Mouse (Mus musculus) stomach, postnatal 0 days (tissue): ENCODE measurements around the gene Iffo2. TPM values are rescaled to one million over a fixed set of nuclear protein-coding genes. Genes with fewer than 3 reads are reported as not detected.

Source experiments
- ATAC-seq: fragments of 200-750 bp; cut with Nextera tagmentation; 2 replicates; pipeline ENCODE4 v1.8.0; 2017; ENCODE audit not compliant: low FRiP score, low TSS enrichment
- DNase-seq: peaks from one replicate; pipeline ENCODE4 v3.0.0-alpha.2; 2016; ENCODE audit warnings: low spot score
- H3K27ac ChIP-seq: fragments of 300-500 bp; sonication (generic); replicated peaks from 2 replicates; pipeline ENCODE4 v1.5.1; 2014; ENCODE audit warnings: mild to moderate bottlenecking, control low read depth
- H3K27me3 ChIP-seq: fragments of 300-500 bp; sonication (generic); 2 replicates; pipeline ENCODE4 v1.6.1; 2014; ENCODE audit warnings: low read length; ENCODE audit not compliant: control insufficient read depth, insufficient read depth
- H3K36me3 ChIP-seq: fragments of 300-500 bp; sonication (generic); 2 replicates; pipeline ENCODE4 v1.6.1; 2014; ENCODE audit warnings: low read length, mixed read lengths; ENCODE audit not compliant: control insufficient read depth, insufficient read depth
- H3K4me1 ChIP-seq: fragments of 300-500 bp; sonication (generic); replicated peaks from 2 replicates; pipeline ENCODE4 v1.6.1; 2014; ENCODE audit warnings: antibody characterized with exemption; ENCODE audit not compliant: control insufficient read depth, insufficient read depth
- H3K4me2 ChIP-seq: fragments of 300-500 bp; sonication (generic); replicated peaks from 2 replicates; pipeline ENCODE4 v1.6.1; 2014; ENCODE audit warnings: low read depth, mild to moderate bottlenecking, control low read depth, moderate library complexity
- H3K4me3 ChIP-seq: fragments of 300-500 bp; sonication (generic); 2 replicates; pipeline ENCODE4 v1.5.1; 2014; ENCODE audit warnings: low read depth, low read length, control low read depth
- H3K9ac ChIP-seq: fragments of 300-500 bp; sonication (generic); 2 replicates; pipeline ENCODE4 v1.6.1; 2014; ENCODE audit warnings: mild to moderate bottlenecking, low read length, control low read depth, mixed read lengths
- H3K9me3 ChIP-seq: fragments of 300-500 bp; sonication (generic); 2 replicates; pipeline ENCODE4 v1.6.1; 2016; ENCODE audit warnings: low read length; ENCODE audit not compliant: control insufficient read depth
- CTCF ChIP-seq: IDR thresholded peaks from 2 replicates; pipeline ENCODE4 v1.5.1; 2016; ENCODE audit warnings: antibody characterized with exemption, low read depth, mild to moderate bottlenecking, moderate library complexity
- EP300 ChIP-seq: optimal IDR thresholded peaks from 2 replicates; pipeline ENCODE3; 2016; ENCODE audit warnings: antibody characterized with exemption
- WGBS: fragments of 180-500 bp; shearing (Covaris S2); extraction: QIAGEN DNeasy Blood & Tissue Kit; methylation state at CpG from one replicate; pipeline ENCODE4 v1.1.7; 2014; 5-methylcytosine and 5-hydroxymethylcytosine counted together
- polyA plus RNA-seq: library from polyadenylated mRNA; unstranded; fragments of >200 nt; fragmentation: Nextera tagmentation; extraction: Ambion mirVana; gene quantifications from 2 replicates; pipeline ENCODE4 v1.2.1, GENCODE M21; 2015

Gene Iffo2
- polyA plus RNA-seq, 1 experiment from 2014 or later: 4.0 TPM

GRCm38 (mm10) chr4:139592895-139593294 lies 62.5 kb downstream of the Iffo2 start:
- DNase-seq (no peak), ATAC-seq (no peak)
- H3K4me3 ChIP-seq: no peak overlapping the region
- H3K4me1 ChIP-seq: peaks cover 9% of the 10 kb centered on the region
- H3K9me3 ChIP-seq: no peaks in the 10 kb centered on the region
- no peaks in the 10 kb centered on the region for H3K27me3 ChIP-seq
- H3K27ac ChIP-seq: no peak overlapping the region
- no peaks in the 10 kb centered on the region for H3K36me3 ChIP-seq
- H3K9ac ChIP-seq: no peak overlapping the region
- H3K4me2 ChIP-seq: no peak overlapping the region
- 73% methylated on average over 7 of the region's 7 CpGs for WGBS
- no peak for TF ChIP-seq CTCF
- TF ChIP-seq EP300: no peak

DNA sequence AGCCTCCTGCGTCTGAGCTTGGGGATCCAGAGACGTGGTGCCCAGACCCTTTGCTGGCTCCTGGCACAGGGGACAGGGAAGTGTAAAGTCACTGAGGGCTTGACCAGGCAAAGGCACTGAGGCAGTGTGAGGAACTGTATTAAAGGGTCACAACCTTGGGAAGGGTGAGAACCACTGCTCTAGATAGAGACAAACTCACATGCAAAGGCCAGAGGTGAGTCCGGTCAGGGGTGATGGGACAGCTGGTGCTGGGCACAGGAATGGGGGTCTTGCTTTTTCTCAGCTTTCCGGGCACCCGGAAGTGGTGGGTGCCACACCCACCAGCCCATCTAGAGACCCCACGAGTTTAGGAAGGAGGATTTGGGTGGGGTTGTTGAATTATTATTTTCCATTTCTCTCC lies 63.0 kb downstream of the Iffo2 start:
- ATAC-seq (no peak), DNase-seq (no peak)
- 68% methylated on average over 6 of the region's 6 CpGs for WGBS
- Histone ChIP-seq H3K27ac (no peak overlapping the region), H3K4me3 (no peak overlapping the region), H3K9me3 (no peaks in the 10 kb centered on the region), H3K27me3 (no peaks in the 10 kb centered on the region), H3K9ac (no peak overlapping the region), H3K36me3 (no peaks in the 10 kb centered on the region), H3K4me2 (no peak overlapping the region), H3K4me1 (peaks cover 14% of the 10 kb centered on the region)
- TF ChIP-seq CTCF (no peak), EP300 (no peak)

- Histone ChIP-seq H3K27me3 (no peaks in the 10 kb centered on the region), H3K4me3 (no peak overlapping the region), H3K9me3 (no peaks in the 10 kb centered on the region), H3K9ac (no peak overlapping the region), H3K4me1 (peaks cover 16% of the 10 kb centered on the region), H3K27ac (no peak overlapping the region), H3K4me2 (no peak overlapping the region), H3K36me3 (no peaks in the 10 kb centered on the region)
- TF ChIP-seq CTCF: peak; percentile 64
- no peak for TF ChIP-seq EP300
- WGBS: 58% methylated on average over 3 of the region's 3 CpGs
- DNase-seq (no peak), ATAC-seq (no peak)
Observed at GRCm38 (mm10) chr4:139594062-139594461, 63.7 kb downstream of the Iffo2 start.

DNA sequence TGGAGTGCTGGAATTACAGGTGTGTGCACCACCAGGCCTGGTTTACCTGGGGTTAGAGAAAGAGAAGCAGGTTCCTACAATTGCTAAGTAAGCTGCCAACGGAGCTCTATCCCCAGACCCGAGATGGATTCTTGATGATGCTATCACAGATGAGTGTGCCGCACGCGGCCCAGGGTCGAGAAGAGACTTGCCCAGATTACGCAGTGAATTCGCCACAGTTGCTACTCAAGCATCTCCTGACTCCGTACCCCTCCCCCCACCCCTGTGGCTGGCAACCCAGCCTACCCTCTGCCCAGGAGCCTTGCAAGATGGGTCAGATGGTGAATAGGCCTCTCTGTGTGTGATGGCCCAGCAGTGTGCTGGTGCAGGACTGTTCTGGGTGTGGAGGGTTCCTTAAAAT lies 66.4 kb downstream of the Iffo2 start:
- no peak for DNase-seq
- Histone ChIP-seq H3K36me3 (no peaks in the 10 kb centered on the region), H3K9me3 (no peaks in the 10 kb centered on the region), H3K4me1 (peaks cover 22% of the 10 kb centered on the region), H3K4me3 (no peak overlapping the region), H3K9ac (no peak overlapping the region), H3K27me3 (no peaks in the 10 kb centered on the region), H3K27ac (no peak overlapping the region), H3K4me2 (no peak overlapping the region)
- ATAC-seq: no peak
- no peak for TF ChIP-seq CTCF
- 54% methylated on average over 9 of the region's 9 CpGs for WGBS

DNA sequence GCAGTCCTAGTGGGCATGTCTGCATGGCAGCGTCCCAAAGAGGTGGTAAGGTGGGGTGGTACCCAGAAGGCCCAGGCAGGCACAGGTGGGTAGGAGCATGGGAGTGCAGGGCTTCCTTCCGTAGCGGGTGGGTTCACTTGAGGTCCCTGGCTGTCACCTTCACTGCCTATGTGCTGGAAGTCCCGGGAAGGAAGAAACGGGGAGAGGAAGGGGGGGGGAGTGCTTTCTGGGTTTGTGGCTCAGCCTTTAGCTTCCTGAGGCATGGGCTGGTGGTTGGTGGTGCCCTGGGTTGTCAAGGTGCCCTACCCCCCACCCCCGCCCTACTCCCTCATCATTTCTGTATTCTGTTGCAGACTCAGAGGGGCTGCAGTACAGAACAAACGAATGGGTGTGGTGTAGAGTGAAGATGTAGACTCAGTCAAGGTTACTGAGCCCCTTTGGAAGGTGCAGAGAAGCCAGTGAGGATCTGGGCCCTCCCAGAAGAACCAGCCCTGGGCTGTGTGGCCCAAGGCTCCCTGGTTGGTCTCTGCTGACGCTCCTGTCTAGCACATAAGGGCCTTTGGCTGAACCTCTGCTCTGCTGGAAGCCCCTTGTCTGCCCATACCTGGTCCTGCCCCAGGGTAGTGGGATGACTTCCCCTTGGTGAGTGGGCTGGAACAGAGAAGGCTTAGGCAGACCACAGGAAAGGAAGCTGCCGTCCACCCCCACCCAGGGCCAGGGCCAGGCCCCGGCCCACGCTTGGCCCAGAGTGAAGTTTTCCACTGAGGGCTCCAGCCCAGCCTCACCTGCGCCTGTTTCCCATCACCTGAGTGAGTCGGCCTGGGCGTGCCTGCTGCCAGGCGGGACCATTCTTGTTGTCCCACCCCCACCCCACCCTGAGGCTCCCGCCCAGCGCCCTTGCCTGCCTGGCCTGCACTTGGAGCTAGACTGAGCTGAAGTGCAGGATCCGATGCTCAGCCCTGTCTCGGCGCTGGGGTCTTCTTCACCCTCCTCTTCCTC lies 67.2 kb downstream of the Iffo2 start:
- Histone ChIP-seq H3K4me3 (no peak overlapping the region), H3K36me3 (no peaks in the 10 kb centered on the region), H3K9me3 (no peaks in the 10 kb centered on the region), H3K9ac (peak overlapping the region; percentile 13; the same call in 1 of the 2 replicates), H3K4me2 (peak overlapping the region; percentile 47), H3K27ac (peak overlapping the region; percentile 90), H3K4me1 (peaks cover 31% of the 10 kb centered on the region), H3K27me3 (no peaks in the 10 kb centered on the region)
- WGBS: 28% methylated on average over 20 of the region's 20 CpGs
- peak; percentile 80 for DNase-seq
- no peak for TF ChIP-seq CTCF
- no peak for TF ChIP-seq EP300
- peak; percentile 27; the same call in 1 of the 2 replicates for ATAC-seq

DNA sequence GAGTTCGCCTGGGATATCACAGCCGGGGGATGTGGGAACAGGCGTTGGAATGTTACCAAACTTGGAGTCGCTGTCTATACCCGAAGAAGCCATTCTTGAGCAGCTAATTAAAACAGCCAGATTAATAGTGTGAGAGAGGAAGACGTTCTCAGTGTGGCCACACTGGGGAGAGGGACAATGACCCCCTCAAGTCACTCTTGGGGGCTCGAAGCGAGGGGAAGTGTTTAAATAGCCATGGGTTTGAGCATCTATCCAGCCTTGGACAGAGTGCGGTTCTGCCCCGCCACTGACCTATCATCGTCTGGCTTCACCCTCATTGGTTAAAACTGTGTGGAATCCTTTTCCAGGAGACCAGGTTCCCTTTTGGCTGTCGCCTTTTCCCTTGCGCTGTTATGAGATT lies 68.0 kb downstream of the Iffo2 start:
- H3K4me2 ChIP-seq: peak overlapping the region; percentile 47
- DNase-seq: no peak
- TF ChIP-seq CTCF (no peak), EP300 (no peak)
- no peak overlapping the region for H3K4me3 ChIP-seq
- H3K9ac ChIP-seq: peak overlapping the region; percentile 35; the same call in 1 of the 2 replicates
- H3K27me3 ChIP-seq: no peaks in the 10 kb centered on the region
- no peaks in the 10 kb centered on the region for H3K36me3 ChIP-seq
- no peak for ATAC-seq
- H3K27ac ChIP-seq: peak overlapping the region; percentile 90
- 16% methylated on average over 13 of the region's 13 CpGs for WGBS
- H3K9me3 ChIP-seq: no peaks in the 10 kb centered on the region
- H3K4me1 ChIP-seq: peaks cover 31% of the 10 kb centered on the region
